Mouse (Mus musculus) left cerebral cortex, adult 8-10 months (tissue): ENCODE measurements around the gene Dnm2. TPM values are rescaled to one million over a fixed set of nuclear protein-coding genes. Genes with fewer than 3 reads are reported as not detected.
A peak's percentile ranks its signal among the peaks of the same experiment; 100 is the strongest.

Source experiments
- DNase-seq, 2 experiments: peaks; one replicate each; pipeline ENCODE4 v3.0.0; 2022; ENCODE audit warnings: low spot score in 2 of 2
- total RNA-seq, 4 experiments: library from RNA; stranded (reverse); gene quantifications; 2 replicates each; pipeline ENCODE4 v1.2.4; 2022

Dnm2 gene
- 10 to 100 TPM; 49.5 to 64.9 (median 60.9) TPM for total RNA-seq

- peak; percentile 98 to 99 for DNase-seq
Measured at GRCm38 (mm10) chr9:21424631-21425555, at the start of gene Dnm2. TSS of gene Dnm2 (plus strand) at chr9:21424908.

GRCm38 (mm10) chr9:21379195-21379594, 45.5 kb upstream of the Dnm2 start:
- DNase-seq = no peak

- DNase-seq = no peak
Measured at GRCm38 (mm10) chr9:21380868-21381267, 43.8 kb upstream of the Dnm2 start.

- DNase-seq = no peak
Measured at GRCm38 (mm10) chr9:21383966-21384365, 40.7 kb upstream of the Dnm2 start.

GRCm38 (mm10) chr9:21392646-21393175, 32.0 kb upstream of the Dnm2 start:
- no peak for DNase-seq

GRCm38 (mm10) chr9:21395692-21396091, 29.0 kb upstream of the Dnm2 start:
- no peak for DNase-seq

- DNase-seq = no peak
Measured at GRCm38 (mm10) chr9:21397170-21397569, 27.5 kb upstream of the Dnm2 start.

GRCm38 (mm10) chr9:21401042-21401441, 23.7 kb upstream of the Dnm2 start:
- DNase-seq = no peak

GRCm38 (mm10) chr9:21402764-21403253, 21.9 kb upstream of the Dnm2 start:
- DNase-seq = no peak

GRCm38 (mm10) chr9:21403745-21404144, 21.0 kb upstream of the Dnm2 start:
- DNase-seq = no peak

GRCm38 (mm10) chr9:21405525-21405924, 19.2 kb upstream of the Dnm2 start:
- no peak for DNase-seq

- DNase-seq = no peak
Measured at GRCm38 (mm10) chr9:21407951-21408350, 16.8 kb upstream of the Dnm2 start.

GRCm38 (mm10) chr9:21408624-21409023, 16.1 kb upstream of the Dnm2 start:
- no peak for DNase-seq

GRCm38 (mm10) chr9:21409592-21410317, 15.0 kb upstream of the Dnm2 start:
- peak; percentile 58 to 68 for DNase-seq

GRCm38 (mm10) chr9:21411669-21412550, 12.8 kb upstream of the Dnm2 start, which contains the start of gene Qtrt1:
TSS of gene Qtrt1 (plus strand) at chr9:21411837.
- peak; percentile 70 to 94 for DNase-seq

GRCm38 (mm10) chr9:21417866-21418265, 6.8 kb upstream of the Dnm2 start:
- DNase-seq = no peak

- DNase-seq = no peak
Measured at GRCm38 (mm10) chr9:21419646-21420045, 5.1 kb upstream of the Dnm2 start.

GRCm38 (mm10) chr9:21425556-21425945, 843 bp downstream of the Dnm2 start:
- DNase-seq = no peak

GRCm38 (mm10) chr9:21426013-21426412, 1.3 kb downstream of the Dnm2 start:
- no peak for DNase-seq

- no peak for DNase-seq
Measured at GRCm38 (mm10) chr9:21426525-21426924, 1.8 kb downstream of the Dnm2 start.

- no peak for DNase-seq
Measured at GRCm38 (mm10) chr9:21427773-21428172, 3.1 kb downstream of the Dnm2 start.
